Mouse (Mus musculus) C2C12 (cell line): ENCODE data around the gene Tmem243.

ENCODE experiments used
- CTCF ChIP-seq: IDR thresholded peaks from one replicate; pipeline ENCODE4 v1.5.1; 2011; ENCODE audit not compliant: control insufficient read depth, insufficient read depth, insufficient read length
- MYOG ChIP-seq: IDR thresholded peaks from one replicate; pipeline ENCODE4 v1.6.1; 2011; ENCODE audit not compliant: control insufficient read depth, insufficient read length; ENCODE audit errors: extremely low read depth

GRCm38 (mm10) chr5:9071360-9071759, 29.1 kb upstream of the Tmem243 start:
- TF ChIP-seq MYOG (no peak), CTCF (no peak)
